Mouse (Mus musculus): ENCODE data around the gene Ppm1a. TPM values are rescaled to one million over a fixed set of nuclear protein-coding genes. Genes with fewer than 3 reads are reported as not detected.
"Not testable (repeated sequence)": the region's sequence is repeated elsewhere in the genome, so short reads cannot be mapped to it uniquely, and the experiment has no call there.

The Ppm1a gene
- polyA plus RNA-seq, 1 experiment from 2014 or later = 25.3 TPM

DNA sequence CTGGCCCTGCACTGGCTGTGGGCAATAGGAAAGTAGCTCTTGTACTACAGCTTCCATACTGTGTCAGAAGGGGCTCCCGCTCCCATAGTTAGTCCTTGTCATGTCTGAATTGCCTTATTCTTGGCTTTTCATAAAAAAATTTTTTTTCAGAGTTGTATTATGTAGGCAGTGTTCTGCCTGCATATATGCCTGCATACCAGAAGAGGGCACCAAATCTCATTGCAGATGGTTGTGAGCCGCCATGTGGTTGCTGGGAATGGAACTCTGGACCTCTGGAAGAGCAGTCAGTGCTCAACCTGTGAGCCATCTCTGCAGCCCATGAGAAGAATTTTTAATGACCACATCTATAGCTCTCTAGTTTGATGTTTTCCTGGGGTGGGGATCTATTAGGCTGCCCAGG is 13.9 kb downstream of the Ppm1a start:
- Histone ChIP-seq H3K27me3 (ENCODE audit: insufficient read depth, low read length) (no peaks in the 10 kb centered on the region), H3K4me2 (replicated peaks; ENCODE audit: low read depth, low read length) (no peak overlapping the region), H3K4me3 (ENCODE audit: low read length) (no peak overlapping the region), H3K36me3 (ENCODE audit: insufficient read depth, low read length) (peaks cover 8% of the 10 kb centered on the region; the same call in 1 of the 2 replicates), H3K9ac (replicated peaks; ENCODE audit: low read length) (no peak overlapping the region), H3K27ac (ENCODE audit: low read length) (no peak overlapping the region), H3K9me3 (ENCODE audit: low read length) (no peaks in the 10 kb centered on the region), H3K4me1 (ENCODE audit: insufficient read depth, low read length) (no peaks in the 10 kb centered on the region)
- no peak for ATAC-seq (ENCODE audit: low FRiP score, low TSS enrichment)
- 98% methylated on average over 2 of the region's 2 CpGs for WGBS

GRCm38 (mm10) chr12:72771711-72772110 is 14.5 kb downstream of the Ppm1a start:
- 88% methylated on average over 3 of the region's 3 CpGs for WGBS

DNA sequence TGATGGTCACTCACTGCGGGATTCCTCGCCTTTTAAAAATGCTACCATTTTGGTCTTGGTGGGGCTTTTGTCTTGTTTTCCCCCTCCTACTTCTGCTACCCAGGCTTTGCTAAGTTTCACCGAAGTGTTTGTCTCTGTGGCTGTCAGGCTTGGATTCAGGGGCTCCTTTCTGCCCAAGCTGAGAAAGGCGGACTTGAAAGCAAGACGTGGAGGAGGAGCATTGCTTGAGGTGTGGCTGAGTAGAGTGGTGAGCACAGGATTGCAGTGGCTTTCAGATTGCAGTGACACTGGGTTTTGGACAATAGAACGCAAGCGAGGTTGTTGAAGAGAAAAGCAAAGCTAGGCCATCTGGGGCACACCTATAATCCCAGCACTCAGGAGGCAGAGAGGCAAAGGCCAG is 16.7 kb downstream of the Ppm1a start:
- Histone ChIP-seq H3K27me3 (ENCODE audit: insufficient read depth, low read length) (no peaks in the 10 kb centered on the region), H3K36me3 (ENCODE audit: insufficient read depth, low read length) (peaks cover 8% of the 10 kb centered on the region; the same call in 1 of the 2 replicates), H3K27ac (ENCODE audit: low read length) (no peak overlapping the region), H3K4me3 (ENCODE audit: low read length) (no peak overlapping the region), H3K9ac (replicated peaks; ENCODE audit: low read length) (no peak overlapping the region), H3K4me1 (ENCODE audit: insufficient read depth, low read length) (no peaks in the 10 kb centered on the region), H3K9me3 (ENCODE audit: low read length) (no peaks in the 10 kb centered on the region), H3K4me2 (replicated peaks; ENCODE audit: low read depth, low read length) (no peak overlapping the region)
- ATAC-seq (ENCODE audit: low FRiP score, low TSS enrichment) = no peak
- 77% methylated on average over 7 of the region's 7 CpGs for WGBS

More at GRCm38 (mm10) chr12:72771711-72772110, 14.5 kb downstream of the Ppm1a start:
- H3K9me3 ChIP-seq (ENCODE audit: low read length) = no peaks in the 10 kb centered on the region
- H3K4me2 ChIP-seq (replicated peaks; ENCODE audit: low read depth, low read length) = no peak overlapping the region
- H3K27me3 ChIP-seq (ENCODE audit: insufficient read depth, low read length) = no peaks in the 10 kb centered on the region
- peaks cover 8% of the 10 kb centered on the region; the same call in 1 of the 2 replicates for H3K36me3 ChIP-seq (ENCODE audit: insufficient read depth, low read length)
- no peaks in the 10 kb centered on the region for H3K4me1 ChIP-seq (ENCODE audit: insufficient read depth, low read length)
- H3K4me3 ChIP-seq (ENCODE audit: low read length) = no peak overlapping the region
- no peak overlapping the region for H3K9ac ChIP-seq (replicated peaks; ENCODE audit: low read length)
- ATAC-seq (ENCODE audit: low FRiP score, low TSS enrichment) = no peak
- H3K27ac ChIP-seq (ENCODE audit: low read length) = no peak overlapping the region

GRCm38 (mm10) chr12:72777244-72777643 is 20.0 kb downstream of the Ppm1a start:
- Histone ChIP-seq H3K27me3 (ENCODE audit: insufficient read depth, low read length) (no peaks in the 10 kb centered on the region), H3K9ac (replicated peaks; ENCODE audit: low read length) (no peak overlapping the region), H3K4me3 (ENCODE audit: low read length) (no peak overlapping the region), H3K4me2 (replicated peaks; ENCODE audit: low read depth, low read length) (no peak overlapping the region), H3K27ac (ENCODE audit: low read length) (no peak overlapping the region), H3K4me1 (ENCODE audit: insufficient read depth, low read length) (no peaks in the 10 kb centered on the region), H3K36me3 (ENCODE audit: insufficient read depth, low read length) (no peaks in the 10 kb centered on the region), H3K9me3 (ENCODE audit: low read length) (no peaks in the 10 kb centered on the region)
- 72% methylated on average over 4 of the region's 4 CpGs for WGBS
- ATAC-seq (ENCODE audit: low FRiP score, low TSS enrichment) = no peak

GRCm38 (mm10) chr12:72780136-72780535 is 22.9 kb downstream of the Ppm1a start:
- WGBS = 93% methylated on average over 5 of the region's 5 CpGs
- no peak for ATAC-seq (ENCODE audit: low FRiP score, low TSS enrichment)
- H3K4me2 ChIP-seq (replicated peaks; ENCODE audit: low read depth, low read length) = no peak overlapping the region

GRCm38 (mm10) chr12:72782786-72783185 is 25.5 kb downstream of the Ppm1a start:
- peaks cover 16% of the 10 kb centered on the region for H3K36me3 ChIP-seq (ENCODE audit: insufficient read depth, low read length)
- not testable (repeated sequence) for ATAC-seq (ENCODE audit: low FRiP score, low TSS enrichment); H3K4me2 ChIP-seq (replicated peaks; ENCODE audit: low read depth, low read length); H3K9me3 ChIP-seq (ENCODE audit: low read length); H3K4me1 ChIP-seq (ENCODE audit: insufficient read depth, low read length); H3K27me3 ChIP-seq (ENCODE audit: insufficient read depth, low read length); H3K9ac ChIP-seq (replicated peaks; ENCODE audit: low read length); H3K27ac ChIP-seq (ENCODE audit: low read length); H3K4me3 ChIP-seq (ENCODE audit: low read length)
- WGBS = 88% methylated on average over 4 of the region's 4 CpGs

More at GRCm38 (mm10) chr12:72780136-72780535, 22.9 kb downstream of the Ppm1a start:
- no peaks in the 10 kb centered on the region for H3K4me1 ChIP-seq (ENCODE audit: insufficient read depth, low read length)
- no peaks in the 10 kb centered on the region for H3K9me3 ChIP-seq (ENCODE audit: low read length)
- H3K4me3 ChIP-seq (ENCODE audit: low read length) = no peak overlapping the region
- H3K27me3 ChIP-seq (ENCODE audit: insufficient read depth, low read length) = no peaks in the 10 kb centered on the region
- H3K27ac ChIP-seq (ENCODE audit: low read length) = no peak overlapping the region
- H3K9ac ChIP-seq (replicated peaks; ENCODE audit: low read length) = no peak overlapping the region
- peaks cover 13% of the 10 kb centered on the region for H3K36me3 ChIP-seq (ENCODE audit: insufficient read depth, low read length)

- Histone ChIP-seq H3K4me2 (replicated peaks; ENCODE audit: low read depth, low read length) (no peak overlapping the region), H3K27ac (ENCODE audit: low read length) (no peak overlapping the region), H3K4me3 (ENCODE audit: low read length) (no peak overlapping the region), H3K9ac (replicated peaks; ENCODE audit: low read length) (no peak overlapping the region), H3K27me3 (ENCODE audit: insufficient read depth, low read length) (no peaks in the 10 kb centered on the region), H3K36me3 (ENCODE audit: insufficient read depth, low read length) (peaks cover 16% of the 10 kb centered on the region), H3K4me1 (ENCODE audit: insufficient read depth, low read length) (no peaks in the 10 kb centered on the region), H3K9me3 (ENCODE audit: low read length) (no peaks in the 10 kb centered on the region)
- ATAC-seq (ENCODE audit: low FRiP score, low TSS enrichment) = no peak
- 91% methylated on average over 6 of the region's 6 CpGs for WGBS
Observed at GRCm38 (mm10) chr12:72785183-72785930, 28.1 kb downstream of the Ppm1a start.

DNA sequence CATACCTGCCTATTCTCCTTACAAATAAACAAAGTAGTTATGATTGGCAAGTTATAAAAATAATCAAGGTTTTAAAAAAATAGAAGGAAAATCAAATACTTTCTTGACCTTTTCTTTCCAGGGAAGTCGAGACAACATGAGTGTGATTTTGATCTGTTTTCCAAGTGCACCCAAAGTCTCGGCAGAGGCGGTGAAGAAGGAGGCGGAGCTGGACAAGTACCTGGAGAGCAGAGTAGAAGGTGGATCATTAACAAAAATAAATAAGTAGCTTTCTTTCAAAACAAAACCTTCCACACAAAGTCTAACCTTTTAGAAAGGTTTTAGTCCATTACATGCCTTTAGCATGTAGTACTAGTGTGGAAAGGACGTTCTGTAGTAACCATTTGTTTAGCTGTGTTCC is 29.3 kb downstream of the Ppm1a start:
- Histone ChIP-seq H3K27ac (ENCODE audit: low read length) (no peak overlapping the region), H3K27me3 (ENCODE audit: insufficient read depth, low read length) (no peaks in the 10 kb centered on the region), H3K36me3 (ENCODE audit: insufficient read depth, low read length) (peaks cover 16% of the 10 kb centered on the region), H3K9me3 (ENCODE audit: low read length) (no peaks in the 10 kb centered on the region), H3K4me3 (ENCODE audit: low read length) (no peak overlapping the region), H3K4me1 (ENCODE audit: insufficient read depth, low read length) (no peaks in the 10 kb centered on the region), H3K9ac (replicated peaks; ENCODE audit: low read length) (no peak overlapping the region), H3K4me2 (replicated peaks; ENCODE audit: low read depth, low read length) (no peak overlapping the region)
- 84% methylated on average over 5 of the region's 5 CpGs for WGBS
- no peak for ATAC-seq (ENCODE audit: low FRiP score, low TSS enrichment)

GRCm38 (mm10) chr12:72786986-72787385 is 29.7 kb downstream of the Ppm1a start:
- no peak for ATAC-seq (ENCODE audit: low FRiP score, low TSS enrichment)
- H3K4me1 ChIP-seq (ENCODE audit: insufficient read depth, low read length) = 0 out of 2 replicates have a peak, but pooled peaks cover under 1% of the 10 kb centered on the region
- H3K4me3 ChIP-seq (ENCODE audit: low read length) = no peak overlapping the region
- H3K9me3 ChIP-seq (ENCODE audit: low read length) = no peaks in the 10 kb centered on the region
- no peak overlapping the region for H3K27ac ChIP-seq (ENCODE audit: low read length)
- H3K27me3 ChIP-seq (ENCODE audit: insufficient read depth, low read length) = no peaks in the 10 kb centered on the region
- H3K4me2 ChIP-seq (replicated peaks; ENCODE audit: low read depth, low read length) = no peak overlapping the region
- no peak overlapping the region for H3K9ac ChIP-seq (replicated peaks; ENCODE audit: low read length)
- H3K36me3 ChIP-seq (ENCODE audit: insufficient read depth, low read length) = peaks cover 16% of the 10 kb centered on the region
- WGBS = 75% methylated on average over 4 of the region's 4 CpGs

DNA sequence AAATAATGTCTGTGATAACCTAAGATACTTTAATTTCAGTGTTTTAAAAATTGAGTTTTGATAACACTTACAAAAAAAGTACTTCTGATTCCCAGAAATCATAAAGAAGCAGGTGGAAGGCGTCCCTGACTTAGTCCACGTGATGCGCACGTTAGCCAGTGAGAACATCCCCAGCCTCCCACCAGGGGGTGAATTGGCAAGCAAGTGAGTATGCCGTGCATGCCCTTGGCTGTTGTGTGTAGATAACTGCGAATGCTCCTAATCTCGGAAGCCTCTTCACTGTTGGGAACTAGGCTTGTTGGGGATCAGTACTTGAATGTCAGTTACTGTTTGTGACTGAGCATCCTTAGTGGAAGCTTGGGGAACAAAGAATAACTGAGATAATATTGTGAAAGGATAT is 33.3 kb downstream of the Ppm1a start:
- Histone ChIP-seq H3K36me3 (ENCODE audit: insufficient read depth, low read length) (peaks cover 27% of the 10 kb centered on the region), H3K9ac (replicated peaks; ENCODE audit: low read length) (no peak overlapping the region), H3K27me3 (ENCODE audit: insufficient read depth, low read length) (no peaks in the 10 kb centered on the region), H3K27ac (ENCODE audit: low read length) (no peak overlapping the region), H3K9me3 (ENCODE audit: low read length) (no peaks in the 10 kb centered on the region), H3K4me1 (ENCODE audit: insufficient read depth, low read length) (0 out of 2 replicates have a peak, but pooled peaks cover 4% of the 10 kb centered on the region), H3K4me2 (replicated peaks; ENCODE audit: low read depth, low read length) (no peak overlapping the region), H3K4me3 (ENCODE audit: low read length) (no peak overlapping the region)
- WGBS = 82% methylated on average over 7 of the region's 7 CpGs
- ATAC-seq (ENCODE audit: low FRiP score, low TSS enrichment) = no peak
